Mouse (Mus musculus) kidney, embryonic 15.5 days (tissue): ENCODE measurements around the gene Popdc3. TPM values are rescaled to one million over a fixed set of nuclear protein-coding genes. Genes with fewer than 3 reads are reported as not detected.

Source experiments
- polyA plus RNA-seq: library from polyadenylated mRNA; unstranded; fragments of >200 nt; fragmentation: Nextera tagmentation; extraction: Ambion mirVana; gene quantifications from 2 replicates; pipeline ENCODE4 v1.2.1, GENCODE M21; 2015

The Popdc3 gene
- polyA plus RNA-seq, 1 experiment from 2014 or later, result 0.78 TPM

Other genes starting within 250 kb of the Popdc3 start
- gene Prep, start 110.9 kb upstream of the Popdc3 start, polyA plus RNA-seq, result 24.8 and 25.5 TPM in 2 replicates
- 1.5 and 2.1 TPM in 2 replicates for gene Bves, start 157.7 kb downstream of the Popdc3 start, polyA plus RNA-seq